Comparison of ENCODE assay signal across 29 mouse cellular contexts in genomic region chr4:21952255-21952654, GRCm38 (mm10). TPM values are rescaled to one million over a fixed set of nuclear protein-coding genes. Genes with fewer than 3 reads are reported as not detected.
DNase-seq lines count a peak whose midpoint lies in the region; ATAC-seq lines count a peak whose summit lies in the region.
"Had no signal": no experiment of that assay in that cellular context is flagged by ENCODE, and none has a peak within 500 bp of the region (broad histone marks: within the 10 kb centered on the region; RNA-seq: fewer than 3 reads in every experiment).

No protein-coding gene starts in this region.

- no peaks in the 10 kb centered on the region for H3K36me3 ChIP-seq in midbrain, embryonic 11.5 days (ENCODE audit: control insufficient read depth, insufficient read depth, low read length)
- peaks cover 9% of the 10 kb centered on the region for H3K36me3 ChIP-seq in midbrain, embryonic 16.5 days (ENCODE audit: control insufficient read depth, insufficient read depth, low read length)
- H3K36me3 ChIP-seq: embryonic facial prominence, embryonic 15.5 days; heart, embryonic 10.5 days; heart, embryonic 13.5 days had no signal

- H3K4me1 ChIP-seq in midbrain, embryonic 11.5 days (ENCODE audit: control insufficient read depth, insufficient read depth, low read length), result no peaks in the 10 kb centered on the region
- no peaks in the 10 kb centered on the region for H3K4me1 ChIP-seq in midbrain, embryonic 16.5 days (ENCODE audit: control insufficient read depth, insufficient read depth, low read length)
- H3K4me1 ChIP-seq: embryonic facial prominence, embryonic 12.5 days; embryonic facial prominence, embryonic 15.5 days; heart, embryonic 10.5 days had no signal

- H3K4me2 ChIP-seq in midbrain, embryonic 11.5 days, result no peak overlapping the region
- H3K4me2 ChIP-seq in midbrain, embryonic 16.5 days (ENCODE audit: low read length), result no peak overlapping the region
- H3K4me2 ChIP-seq: embryonic facial prominence, embryonic 12.5 days; embryonic facial prominence, embryonic 15.5 days; heart, embryonic 13.5 days; hindbrain, embryonic 14.5 days had no signal

- WGBS in midbrain, embryonic 11.5 days, result 84% methylated on average over 2 of the region's 2 CpGs
- 83% methylated on average over 2 of the region's 2 CpGs for WGBS in midbrain, embryonic 16.5 days

- DNase-seq in left cerebral cortex, adult 18-20 months (ENCODE audit: low spot score in 2 of 2), result peak; percentile 36 to 37
- DNase-seq in left cerebral cortex, postnatal 4 days, result no peak
- DNase-seq in midbrain, embryonic 11.5 days (ENCODE audit: low spot score, missing footprints), result peak; percentile 53
- DNase-seq in brain, adult 2 months (ENCODE audit: low read depth, low spot score), result peak; percentile 68
- no peak for DNase-seq in retina, embryonic 14.5 days (ENCODE audit: low spot score)
- DNase-seq: adrenal gland, adult 8-10 months; adrenal gland, postnatal 36 days; cerebellum, adult 11 months; cerebellum, adult 2 months; cerebellum, adult 9-11 months; cerebellum, postnatal 25 days; forebrain, postnatal 0 days; gastrocnemius, postnatal 10 days; gastrocnemius, postnatal 36 days; heart, adult 2 months; heart, postnatal 14 days; heart, postnatal 4 days had no signal

- H3K9ac ChIP-seq in midbrain, embryonic 11.5 days (ENCODE audit: low read length), result no peak overlapping the region
- H3K9ac ChIP-seq in midbrain, embryonic 16.5 days (ENCODE audit: low read depth, low read length), result no peak overlapping the region
- H3K9ac ChIP-seq: embryonic facial prominence, embryonic 12.5 days; embryonic facial prominence, embryonic 15.5 days; forebrain, postnatal 0 days; heart, embryonic 13.5 days; hindbrain, embryonic 14.5 days had no signal

- no peak overlapping the region for H3K4me3 ChIP-seq in midbrain, embryonic 11.5 days (ENCODE audit: low read depth, low read length)
- no peak overlapping the region for H3K4me3 ChIP-seq in midbrain, embryonic 16.5 days (ENCODE audit: low read depth, low read length)
- H3K4me3 ChIP-seq: embryonic facial prominence, embryonic 12.5 days; embryonic facial prominence, embryonic 15.5 days; heart, adult 2 months; heart, embryonic 10.5 days; heart, embryonic 13.5 days had no signal

- no peak overlapping the region for H3K27ac ChIP-seq in midbrain, embryonic 11.5 days (ENCODE audit: low read depth, low read length)
- no peak overlapping the region for H3K27ac ChIP-seq in midbrain, embryonic 16.5 days (ENCODE audit: low read length)
- H3K27ac ChIP-seq: embryonic facial prominence, embryonic 12.5 days; embryonic facial prominence, embryonic 15.5 days; heart, adult 2 months; heart, embryonic 10.5 days; heart, embryonic 13.5 days; hindbrain, embryonic 14.5 days; hindbrain, postnatal 0 days had no signal

- H3K9me3 ChIP-seq in midbrain, embryonic 11.5 days (ENCODE audit: control insufficient read depth, low read length), result no peaks in the 10 kb centered on the region
- H3K9me3 ChIP-seq in midbrain, embryonic 16.5 days (replicated peaks; ENCODE audit: control insufficient read depth, low read length, poor library complexity, severe bottlenecking), result no peaks in the 10 kb centered on the region
- H3K9me3 ChIP-seq: embryonic facial prominence, embryonic 12.5 days; embryonic facial prominence, embryonic 15.5 days; heart, embryonic 10.5 days; heart, embryonic 13.5 days had no signal

- ATAC-seq in midbrain, embryonic 11.5 days (ENCODE audit: low FRiP score), result no peak
- no peak for ATAC-seq in midbrain, embryonic 16.5 days
- ATAC-seq: CD4-positive, CD25-positive, alpha-beta regulatory T cell, adult 4 months; hindbrain, postnatal 0 days had no signal

- no peaks in the 10 kb centered on the region for H3K27me3 ChIP-seq in midbrain, embryonic 11.5 days (ENCODE audit: control insufficient read depth, insufficient read depth, low read length)
- no peaks in the 10 kb centered on the region for H3K27me3 ChIP-seq in midbrain, embryonic 16.5 days (ENCODE audit: control insufficient read depth, insufficient read depth, low read depth, low read length)
- H3K27me3 ChIP-seq: embryonic facial prominence, embryonic 12.5 days; embryonic facial prominence, embryonic 15.5 days; heart, embryonic 13.5 days had no signal

- intact Hi-C loops in left cerebral cortex, postnatal 4 days (cut with DNase I), result no loop called here

RNA-seq across cellular contexts. Expression of gene Faxc, which starts 21.1 kb away (rescaled TPM):
- 10 to 100 TPM; 62.0 to 65.5 TPM for total RNA-seq in left cerebral cortex, adult 18-20 months (2021)
- total RNA-seq in left cerebral cortex, postnatal 4 days (2021), result 100 to 1,000 TPM; 113 to 116 TPM
- 20.9 and 21.4 TPM in 2 replicates for polyA plus RNA-seq in midbrain, embryonic 11.5 days (2014; fragmentation: Nextera tagmentation; extraction: Ambion mirVana)
- polyA plus RNA-seq in midbrain, embryonic 16.5 days (2015; fragmentation: Nextera tagmentation; extraction: Ambion mirVana), result 18.5 and 19.1 TPM in 2 replicates
- total RNA-seq: common myeloid progenitor, adult 5-6 weeks; granulocyte monocyte progenitor cell, adult 5-6 weeks; MEL had no signal
- polyA plus RNA-seq: activated CD4-positive, CD25-positive, alpha-beta regulatory T cell, adult 4 months; CD4-positive, CD25-positive, alpha-beta regulatory T cell, adult 4 months had no signal

Comparison
In these comparisons a context has a peak if more than half of its experiments do, and no peak if none do; other contexts are left out.
1. DNase-seq: peak in left cerebral cortex, adult 18-20 months (2 of 2), midbrain, embryonic 11.5 days (single experiment) and brain, adult 2 months (single experiment); none in left cerebral cortex, postnatal 4 days (single experiment) and retina, embryonic 14.5 days (single experiment).